Mouse (Mus musculus): ENCODE measurements around the gene Lmln. TPM values are rescaled to one million over a fixed set of nuclear protein-coding genes. Genes with fewer than 3 reads are reported as not detected.

Lmln gene
- total and polyA plus RNA-seq, 3 experiments: 1.5 to 3.2 (median 2.6) TPM

- TF ChIP-seq CHD1 (IDR thresholded peaks at IDR 0.05; ENCODE audit: low read depth, low read length) (no peak), SIN3A (IDR thresholded peaks at IDR 0.05; ENCODE audit: low read length) (peak; percentile 100), SMC3 (IDR thresholded peaks at IDR 0.05; ENCODE audit: low read depth, low read length) (no peak), TCF12 (IDR thresholded peaks at IDR 0.05; ENCODE audit: low read depth, low read length) (peak; percentile 97), ZC3H11A (IDR thresholded peaks at IDR 0.05; ENCODE audit: low read depth, low read length) (no peak), EP300 (IDR thresholded peaks at IDR 0.05; ENCODE audit: low read length) (no peak), ZMIZ1 (IDR thresholded peaks at IDR 0.05; ENCODE audit: low read depth, low read length) (peak; percentile 50), USF2 (conservative IDR thresholded peaks at IDR 0.05; ENCODE audit: low read depth, low read length) (no peak), MYC (IDR thresholded peaks at IDR 0.05; ENCODE audit: low read depth, low read length) (peak; percentile 99), IRF4 (IDR thresholded peaks at IDR 0.05; ENCODE audit: low read depth, low read length) (no peak; the same call in 1 of the 2 replicates), MXI1 (IDR thresholded peaks at IDR 0.05; ENCODE audit: low read depth, low read length) (peak; percentile 99), TBP (conservative IDR thresholded peaks at IDR 0.05; ENCODE audit: low read depth, low read length) (peak; percentile 90; the same call in 1 of the 2 replicates), BHLHE40 (IDR thresholded peaks at IDR 0.05; ENCODE audit: low read depth, low read length) (no peak), HCFC1 (IDR thresholded peaks at IDR 0.05; ENCODE audit: low read depth, low read length) (peak; percentile 93), RCOR1 (conservative IDR thresholded peaks at IDR 0.05; ENCODE audit: low read depth, low read length) (no peak), MAFK (IDR thresholded peaks at IDR 0.05; ENCODE audit: insufficient replicate concordance, low read length) (no peak), NELFE (IDR thresholded peaks at IDR 0.05; ENCODE audit: low read depth, low read length) (peak; percentile 99)
Measured at GRCm38 (mm10) chr16:33056095-33056785, 6.1 kb upstream of the Lmln start, which contains the start of the genes Iqcg and Rpl35a (continued).

- Histone ChIP-seq H3K4me1 (ENCODE audit: control insufficient read depth in 1 of 2, insufficient read depth in 2 of 2) (peaks cover 8 to 39% of the 10 kb centered on the region in 2 experiments), H3K9ac (ENCODE audit: insufficient read depth, low read depth) (peak overlapping the region; percentile 95), H3K4me3 (replicated peaks in 1 of 3; ENCODE audit: low read depth in 2 of 3, low read length in 2 of 3, poor library complexity in 1 of 3) (peak overlapping the region; percentile 74 to 97 (median 76)), H3K36me3 (replicated peaks in 1 of 2; ENCODE audit: control insufficient read depth in 1 of 2, insufficient read depth in 1 of 2, low read length in 1 of 2) (peaks cover 28 to 40% of the 10 kb centered on the region in 2 experiments), H3K27me3 (replicated peaks) (peaks cover 6% of the 10 kb centered on the region), H3K9me3 (replicated peaks; ENCODE audit: low read length) (no peaks in the 10 kb centered on the region), H3K27ac (ENCODE audit: insufficient read depth, low read depth) (peak overlapping the region; percentile 38; the same call in 1 of the 2 replicates), H3K4me2 (ENCODE audit: insufficient read depth, low read depth, poor library complexity, severe bottlenecking) (no peak overlapping the region), H3K79me2 (replicated peaks; ENCODE audit: control insufficient read depth, extremely low read depth, insufficient read depth, poor library complexity, severe bottlenecking) (peaks cover 34% of the 10 kb centered on the region)
- in situ Hi-C loops (cut with MboI; ENCODE audit: low pct_ligation_motif_present, low pct_unique_long_range_greater_than_20kb, low sequenced_read_pairs) (no loop called here), dilution Hi-C loops (cut with MboI; ENCODE audit: extremely low pct_ligation_motif_present, extremely low pct_unique_long_range_greater_than_20kb, low sequenced_read_pairs) (no loop called here)
- DNase-seq (ENCODE audit: extremely low read depth): no peak
- peak; percentile 2; the same call in 1 of the 2 replicates for TF ChIP-seq ZMIZ1 (IDR thresholded peaks at IDR 0.05; ENCODE audit: low read depth, low read length)
- peak; percentile 67 for TF ChIP-seq POLR2AphosphoS2 (IDR thresholded peaks at IDR 0.05; ENCODE audit: low read depth, low read length)
- no peak for TF ChIP-seq RCOR1 (conservative IDR thresholded peaks at IDR 0.05; ENCODE audit: low read depth, low read length)
- no peak; the same call in 1 of the 2 replicates for TF ChIP-seq CHD1 (IDR thresholded peaks at IDR 0.05; ENCODE audit: low read depth, low read length)
- no peak for TF ChIP-seq ETS1 (conservative IDR thresholded peaks at IDR 0.05; ENCODE audit: low read depth, low read length)
- TF ChIP-seq ZNF384 (IDR thresholded peaks at IDR 0.05; ENCODE audit: low read depth, low read length): no peak
- TF ChIP-seq MXI1 (IDR thresholded peaks at IDR 0.05; ENCODE audit: low read depth, low read length): no peak
- no peak for TF ChIP-seq SMC3 (IDR thresholded peaks at IDR 0.05; ENCODE audit: low read depth, low read length)
- TF ChIP-seq SIN3A (IDR thresholded peaks at IDR 0.05; ENCODE audit: low read length): no peak
- no peak for TF ChIP-seq MEF2A (IDR thresholded peaks at IDR 0.05; ENCODE audit: borderline replicate concordance, low read depth, low read length)
- TF ChIP-seq MAZ (IDR thresholded peaks at IDR 0.05; ENCODE audit: low read depth, low read length): no peak
- TF ChIP-seq CTCF (conservative IDR thresholded peaks at IDR 0.05 in 1 of 2, IDR thresholded peaks at IDR 0.05 in 1 of 2; ENCODE audit: low read depth in 2 of 2, low read length in 2 of 2): no peak
- no peak for TF ChIP-seq PAX5 (IDR thresholded peaks at IDR 0.05; ENCODE audit: low read length)
Measured at GRCm38 (mm10) chr16:33056786-33057185, 5.5 kb upstream of the Lmln start.
